Mouse (Mus musculus): ENCODE data around the gene Slit3. TPM values are rescaled to one million over a fixed set of nuclear protein-coding genes. Genes with fewer than 3 reads are reported as not detected.

Gene Slit3
- polyA plus RNA-seq, 2 experiments = 0.20 to 0.23 TPM

DNA sequence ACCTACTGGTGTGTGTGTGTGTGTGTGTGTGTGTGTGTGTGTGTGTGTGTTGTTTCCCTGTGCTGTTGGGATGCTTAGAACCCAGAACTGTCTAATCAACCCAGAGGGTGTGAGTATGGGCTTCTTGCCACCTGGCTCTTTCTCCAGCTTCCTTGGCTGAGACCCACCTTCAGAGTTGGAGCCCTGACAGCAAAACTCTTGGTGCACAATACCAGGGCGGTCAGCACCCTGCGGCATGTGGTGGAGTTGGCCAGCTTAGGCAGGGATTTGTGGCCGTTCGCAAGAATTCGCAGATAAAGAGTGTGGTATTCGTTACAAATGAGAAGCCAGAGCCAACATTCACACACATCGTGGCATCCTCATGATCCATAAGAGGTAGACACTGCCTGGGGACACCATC lies 123.5 kb downstream of the Slit3 start:
- TF ChIP-seq CTCF (IDR thresholded peaks at IDR 0.05; ENCODE audit: low read depth) = no peak
- TF ChIP-seq EP300 (IDR thresholded peaks at IDR 0.05; ENCODE audit: low read depth) = no peak
- DNase-seq (ENCODE audit: low read depth in 3 of 3, low spot score in 3 of 3) = no peak
- no peak overlapping the region for H3K27ac ChIP-seq

DNA sequence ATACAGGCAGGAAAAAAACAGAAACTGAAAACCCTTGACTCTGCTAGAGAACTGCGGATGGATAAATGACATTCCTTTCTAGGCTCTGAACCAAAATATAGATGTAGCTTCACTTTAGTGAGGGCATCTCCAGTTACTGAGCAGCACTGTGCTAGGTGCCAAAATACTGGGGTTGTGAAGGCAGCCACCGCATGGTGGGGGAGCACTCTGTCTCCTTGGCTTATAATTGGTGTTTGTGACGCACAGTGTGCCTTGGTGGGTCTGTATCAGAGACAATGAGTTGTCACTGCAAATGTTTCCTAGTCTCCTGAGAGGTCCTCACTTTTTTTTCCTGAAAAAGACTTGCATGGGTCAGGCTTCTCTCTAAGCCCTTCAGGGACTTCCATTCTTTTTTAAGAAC lies 125.6 kb downstream of the Slit3 start:
- no peaks in the 10 kb centered on the region for H3K9me3 ChIP-seq (ENCODE audit: control insufficient read depth, low read length)
- no peak overlapping the region for H3K27ac ChIP-seq
- no peak overlapping the region for H3K4me2 ChIP-seq (ENCODE audit: low read depth)
- ATAC-seq (ENCODE audit: insufficient read depth) = no peak
- DNase-seq (ENCODE audit: low read depth in 3 of 3, low spot score in 3 of 3) = no peak
- H3K4me1 ChIP-seq (replicated peaks; ENCODE audit: control insufficient read depth in 2 of 2, insufficient read depth in 2 of 2, low read length in 1 of 2) = no peaks in the 10 kb centered on the region
- TF ChIP-seq CTCF (IDR thresholded peaks at IDR 0.05; ENCODE audit: low read depth) = no peak
- TF ChIP-seq EP300 (IDR thresholded peaks at IDR 0.05; ENCODE audit: low read depth) = no peak
- no peak overlapping the region for H3K9ac ChIP-seq (replicated peaks)
- 60% methylated on average over 3 of the region's 3 CpGs for WGBS (ENCODE audit: insufficient replicate concordance)
- H3K36me3 ChIP-seq (replicated peaks; ENCODE audit: control insufficient read depth, insufficient read depth, low read depth) = no peaks in the 10 kb centered on the region
- H3K27me3 ChIP-seq (ENCODE audit: control insufficient read depth, insufficient read depth, low read length) = no peaks in the 10 kb centered on the region
- no peak overlapping the region for H3K4me3 ChIP-seq (ENCODE audit: insufficient read depth in 1 of 2, low read depth in 2 of 2, low read length in 2 of 2)

More for the DNA sequence above, 123.5 kb downstream of the Slit3 start:
- Histone ChIP-seq H3K4me2 (ENCODE audit: low read depth) (no peak overlapping the region), H3K27me3 (ENCODE audit: control insufficient read depth, insufficient read depth, low read length) (no peaks in the 10 kb centered on the region), H3K9me3 (ENCODE audit: control insufficient read depth, low read length) (no peaks in the 10 kb centered on the region), H3K4me1 (replicated peaks; ENCODE audit: control insufficient read depth in 2 of 2, insufficient read depth in 2 of 2, low read length in 1 of 2) (no peaks in the 10 kb centered on the region), H3K9ac (replicated peaks) (no peak overlapping the region), H3K4me3 (ENCODE audit: insufficient read depth in 1 of 2, low read depth in 2 of 2, low read length in 2 of 2) (no peak overlapping the region), H3K36me3 (replicated peaks; ENCODE audit: control insufficient read depth, insufficient read depth, low read depth) (no peaks in the 10 kb centered on the region)
- 78% methylated on average over 7 of the region's 7 CpGs for WGBS (ENCODE audit: insufficient replicate concordance)
- ATAC-seq (ENCODE audit: insufficient read depth) = no peak

DNA sequence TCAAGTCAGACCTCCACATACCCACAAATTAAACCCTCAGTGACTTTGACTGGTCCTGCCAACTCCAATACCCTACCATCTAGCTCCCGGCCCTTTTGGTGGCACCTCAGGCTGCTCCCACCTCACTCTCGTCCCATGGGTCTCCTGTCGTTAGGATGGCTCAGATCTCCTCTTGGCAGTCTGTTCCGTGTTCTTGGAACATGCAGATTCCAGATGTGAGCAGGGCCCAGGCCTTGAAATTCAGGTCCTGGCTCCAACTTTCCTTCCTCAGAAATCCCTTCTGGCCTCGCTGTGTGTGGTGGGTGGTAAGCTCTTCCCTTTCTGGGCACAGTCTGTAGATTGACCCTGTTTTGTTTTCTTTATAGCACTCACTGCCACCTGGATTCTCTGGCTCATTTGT lies 127.1 kb downstream of the Slit3 start:
- Histone ChIP-seq H3K4me3 (ENCODE audit: insufficient read depth in 1 of 2, low read depth in 2 of 2, low read length in 2 of 2) (no peak overlapping the region), H3K4me1 (replicated peaks; ENCODE audit: control insufficient read depth in 2 of 2, insufficient read depth in 2 of 2, low read length in 1 of 2) (no peaks in the 10 kb centered on the region), H3K4me2 (ENCODE audit: low read depth) (no peak overlapping the region), H3K27me3 (ENCODE audit: control insufficient read depth, insufficient read depth, low read length) (no peaks in the 10 kb centered on the region), H3K9ac (replicated peaks) (no peak overlapping the region), H3K27ac (no peak overlapping the region), H3K9me3 (ENCODE audit: control insufficient read depth, low read length) (no peaks in the 10 kb centered on the region), H3K36me3 (replicated peaks; ENCODE audit: control insufficient read depth, insufficient read depth, low read depth) (no peaks in the 10 kb centered on the region)
- TF ChIP-seq CTCF (IDR thresholded peaks at IDR 0.05; ENCODE audit: low read depth) (no peak), EP300 (IDR thresholded peaks at IDR 0.05; ENCODE audit: low read depth) (no peak)
- DNase-seq (ENCODE audit: low read depth in 3 of 3, low spot score in 3 of 3) = no peak
- WGBS (ENCODE audit: insufficient replicate concordance) = 49% methylated on average over 5 of the region's 5 CpGs
- no peak for ATAC-seq (ENCODE audit: insufficient read depth)

DNA sequence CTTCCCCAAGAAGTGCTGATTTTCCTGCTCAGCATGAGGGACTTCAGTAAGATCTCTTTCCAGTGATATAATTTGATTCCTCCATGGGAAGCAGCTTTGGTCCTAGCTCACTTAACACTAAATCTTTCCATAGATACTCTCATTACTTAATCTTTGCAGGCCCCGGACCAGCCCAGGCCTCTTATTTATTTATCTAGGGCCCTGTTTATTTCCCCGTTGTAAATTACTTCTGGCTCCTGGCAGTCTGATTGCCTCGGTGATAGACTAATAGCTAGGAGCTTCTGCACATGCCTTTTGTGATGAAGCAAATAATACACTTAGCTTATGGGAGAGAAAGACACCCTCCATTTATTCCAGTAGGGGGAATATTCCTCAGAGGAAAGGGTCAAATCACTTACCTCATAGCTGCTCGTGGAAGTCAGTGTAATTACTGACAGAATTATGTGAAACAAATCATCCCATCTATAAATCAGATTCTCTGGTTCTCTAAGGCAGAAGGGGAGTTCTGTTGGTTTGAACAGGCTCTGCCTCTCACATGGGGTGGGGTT lies 129.9 kb downstream of the Slit3 start:
- TF ChIP-seq CTCF (IDR thresholded peaks at IDR 0.05; ENCODE audit: low read depth) = no peak
- TF ChIP-seq EP300 (IDR thresholded peaks at IDR 0.05; ENCODE audit: low read depth) = no peak
- Histone ChIP-seq H3K9ac (replicated peaks) (no peak overlapping the region), H3K4me3 (ENCODE audit: insufficient read depth in 1 of 2, low read depth in 2 of 2, low read length in 2 of 2) (no peak overlapping the region), H3K36me3 (replicated peaks; ENCODE audit: control insufficient read depth, insufficient read depth, low read depth) (no peaks in the 10 kb centered on the region), H3K9me3 (ENCODE audit: control insufficient read depth, low read length) (no peaks in the 10 kb centered on the region), H3K27me3 (ENCODE audit: control insufficient read depth, insufficient read depth, low read length) (no peaks in the 10 kb centered on the region), H3K27ac (no peak overlapping the region), H3K4me1 (replicated peaks; ENCODE audit: control insufficient read depth in 2 of 2, insufficient read depth in 2 of 2, low read length in 1 of 2) (no peaks in the 10 kb centered on the region), H3K4me2 (ENCODE audit: low read depth) (no peak overlapping the region)
- WGBS (ENCODE audit: insufficient replicate concordance) = 38% methylated on average over 4 of the region's 4 CpGs
- DNase-seq (ENCODE audit: low read depth in 3 of 3, low spot score in 3 of 3) (no peak), ATAC-seq (ENCODE audit: insufficient read depth) (no peak)

DNA sequence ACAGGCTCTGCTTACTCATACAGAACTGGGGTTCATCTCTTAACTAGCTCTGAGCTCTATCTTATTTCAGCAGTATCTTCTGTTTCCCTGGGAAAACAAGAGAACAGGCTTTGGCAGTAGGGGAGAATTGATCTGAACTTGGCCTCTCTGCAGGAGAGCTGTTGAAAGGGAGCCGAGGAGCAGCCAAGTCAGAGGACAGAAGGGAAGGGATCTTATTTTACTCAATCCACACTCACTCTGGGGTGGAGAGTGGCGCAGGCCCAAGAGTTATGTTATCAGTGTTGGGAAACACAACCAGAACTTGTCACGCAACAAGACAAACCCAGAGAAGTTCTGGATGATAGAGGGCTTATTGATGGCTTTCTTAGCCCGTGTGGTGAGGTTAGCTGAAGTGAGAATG lies 130.9 kb downstream of the Slit3 start:
- no peaks in the 10 kb centered on the region for H3K4me1 ChIP-seq (replicated peaks; ENCODE audit: control insufficient read depth in 2 of 2, insufficient read depth in 2 of 2, low read length in 1 of 2)
- no peaks in the 10 kb centered on the region for H3K9me3 ChIP-seq (ENCODE audit: control insufficient read depth, low read length)
- DNase-seq (ENCODE audit: low read depth in 3 of 3, low spot score in 3 of 3) (no peak), ATAC-seq (ENCODE audit: insufficient read depth) (no peak)
- no peak overlapping the region for H3K4me3 ChIP-seq (ENCODE audit: insufficient read depth in 1 of 2, low read depth in 2 of 2, low read length in 2 of 2)
- TF ChIP-seq CTCF (IDR thresholded peaks at IDR 0.05; ENCODE audit: low read depth) (no peak), EP300 (IDR thresholded peaks at IDR 0.05; ENCODE audit: low read depth) (no peak)
- no peaks in the 10 kb centered on the region for H3K27me3 ChIP-seq (ENCODE audit: control insufficient read depth, insufficient read depth, low read length)
- no peaks in the 10 kb centered on the region for H3K36me3 ChIP-seq (replicated peaks; ENCODE audit: control insufficient read depth, insufficient read depth, low read depth)
- no peak overlapping the region for H3K9ac ChIP-seq (replicated peaks)
- no peak overlapping the region for H3K4me2 ChIP-seq (ENCODE audit: low read depth)
- no peak overlapping the region for H3K27ac ChIP-seq
- WGBS (ENCODE audit: insufficient replicate concordance) = 46% methylated on average over 4 of the region's 4 CpGs

Measured in liver, embryonic 14.5 days (tissue).